Mouse (Mus musculus): Measurements from ENCODE around the gene Pcdh17. TPM values are rescaled to one million over a fixed set of nuclear protein-coding genes. Genes with fewer than 3 reads are reported as not detected.

Gene Pcdh17
- 0.98 and 1.0 TPM in 2 replicates for polyA plus RNA-seq (2015; fragmentation: Nextera tagmentation; extraction: Ambion mirVana)

GRCm38 (mm10) chr14:84443288-84443686 lies at the start of gene Pcdh17:
TSS of gene Pcdh17 (plus strand) at chr14:84443563.

